Mouse (Mus musculus) hindbrain, postnatal 0 days (tissue): ENCODE data around the gene Slc16a13. TPM values are rescaled to one million over a fixed set of nuclear protein-coding genes. Genes with fewer than 3 reads are reported as not detected.
"Not testable (repeated sequence)": the region's sequence is repeated elsewhere in the genome, so short reads cannot be mapped to it uniquely, and the experiment has no call there.

Experiments used
- ATAC-seq: fragments of 200-750 bp; cut with Nextera tagmentation; 2 replicates; pipeline ENCODE4 v1.8.0; 2017; ENCODE audit warnings: mild to moderate bottlenecking, moderate TSS enrichment, moderate library complexity
- DNase-seq: peaks from one replicate; pipeline ENCODE4 v3.0.0-alpha.2; 2015; ENCODE audit warnings: low spot score
- H3K27ac ChIP-seq: fragments of 300-500 bp; sonication (generic); 2 replicates; pipeline ENCODE4 v1.5.1; 2014; ENCODE audit warnings: mild to moderate bottlenecking
- H3K27me3 ChIP-seq: fragments of 300-500 bp; sonication (generic); 2 replicates; pipeline ENCODE4 v1.6.1; 2014; ENCODE audit warnings: low read length, mixed read lengths; ENCODE audit not compliant: insufficient read depth
- H3K36me3 ChIP-seq: fragments of 300-500 bp; sonication (generic); 2 replicates; pipeline ENCODE4 v1.6.1; 2014; ENCODE audit warnings: low read length, mixed read lengths; ENCODE audit not compliant: insufficient read depth
- H3K4me1 ChIP-seq: fragments of 300-500 bp; sonication (generic); 2 replicates; pipeline ENCODE4 v1.6.1; 2014; ENCODE audit warnings: antibody characterized with exemption, low read length, mixed read lengths; ENCODE audit not compliant: insufficient read depth
- H3K4me2 ChIP-seq: fragments of 300-500 bp; sonication (generic); 2 replicates; pipeline ENCODE4 v1.6.1; 2014; ENCODE audit warnings: low read depth, mild to moderate bottlenecking, low read length, moderate library complexity, mixed read lengths
- H3K4me3 ChIP-seq: fragments of 300-500 bp; sonication (generic); 2 replicates; pipeline ENCODE4 v1.5.1; 2014; ENCODE audit warnings: low read length
- H3K9ac ChIP-seq: fragments of 300-500 bp; sonication (generic); replicated peaks from 2 replicates; pipeline ENCODE4 v1.6.1; 2014; ENCODE audit warnings: mild to moderate bottlenecking, low read length, moderate library complexity, mixed read lengths
- H3K9me3 ChIP-seq: fragments of 300-500 bp; sonication (generic); 2 replicates; pipeline ENCODE4 v1.6.1; 2016; ENCODE audit warnings: low read length, mixed read lengths
- CTCF ChIP-seq: IDR thresholded peaks from 2 replicates; pipeline ENCODE4 v1.5.1; 2016; ENCODE audit warnings: antibody characterized with exemption, control low read depth, low read depth
- WGBS: fragments of 180-500 bp; shearing (Covaris S2); extraction: QIAGEN DNeasy Blood & Tissue Kit; methylation state at CpG from one replicate; pipeline ENCODE4 v1.1.7; 2014; 5-methylcytosine and 5-hydroxymethylcytosine counted together
- polyA plus RNA-seq: library from polyadenylated mRNA; unstranded; fragments of >200 nt; fragmentation: Nextera tagmentation; extraction: Ambion mirVana; gene quantifications from 2 replicates; pipeline ENCODE4 v1.2.1, GENCODE M21; 2015
- total RNA-seq: library from RNA; depleted of rRNA; stranded (reverse); fragments of >200 nt; gene quantifications from 2 replicates; pipeline ENCODE4 v1.2.3, GENCODE M21; 2014

Gene Slc16a13
- total and polyA plus RNA-seq, 2 experiments from 2014 or later, result 10.8 to 15.3 TPM

DNA sequence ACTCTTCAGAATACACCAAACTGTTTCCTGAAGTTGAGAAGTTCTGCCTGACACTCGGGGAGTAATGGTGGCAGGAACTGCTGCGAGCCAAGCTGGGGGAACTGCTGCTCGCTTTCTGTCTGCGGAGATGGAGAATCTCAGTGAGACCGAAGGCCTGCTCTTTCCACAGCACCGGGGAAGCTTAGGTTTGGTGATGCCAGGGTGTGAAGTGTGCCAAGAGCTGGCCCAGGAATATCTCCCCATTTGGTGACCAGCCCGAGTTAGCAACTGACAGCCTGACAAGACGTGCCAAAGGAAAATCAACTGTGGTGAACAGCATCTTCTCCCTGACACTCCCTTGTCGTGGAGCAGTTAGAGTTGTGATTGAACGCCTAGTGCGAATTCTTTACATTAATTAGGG is 42.6 kb downstream of the Slc16a13 start:
- Histone ChIP-seq H3K4me2 (no peak overlapping the region), H3K27ac (no peak overlapping the region), H3K36me3 (no peaks in the 10 kb centered on the region), H3K9ac (no peak overlapping the region), H3K9me3 (no peaks in the 10 kb centered on the region), H3K4me3 (no peak overlapping the region), H3K27me3 (no peaks in the 10 kb centered on the region), H3K4me1 (no peaks in the 10 kb centered on the region)
- TF ChIP-seq CTCF, result no peak
- no peak for DNase-seq
- ATAC-seq, result no peak
- WGBS, result 86% methylated on average over 11 of the region's 11 CpGs

DNA sequence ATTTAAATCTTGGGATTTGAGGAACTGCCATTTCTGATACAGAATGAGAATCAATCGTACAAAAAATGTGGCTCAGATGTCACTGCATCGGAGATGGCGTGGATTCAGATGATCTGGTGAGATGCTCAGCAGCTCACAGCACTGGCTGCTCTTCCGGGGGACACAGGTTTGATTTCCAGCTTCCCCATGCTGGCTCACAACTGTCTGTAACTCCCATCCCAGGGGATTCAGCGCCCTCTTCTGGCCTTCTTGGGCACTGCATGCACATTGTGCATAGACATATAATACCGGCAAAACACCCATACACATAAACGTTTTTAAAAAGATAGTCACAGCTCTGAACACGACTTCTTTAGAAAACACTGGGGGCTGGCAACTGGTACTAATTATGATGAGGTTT is 43.2 kb downstream of the Slc16a13 start:
- Histone ChIP-seq H3K27me3 (no peaks in the 10 kb centered on the region), H3K4me1 (no peaks in the 10 kb centered on the region), H3K9ac (no peak overlapping the region), H3K27ac (no peak overlapping the region), H3K4me2 (no peak overlapping the region), H3K4me3 (no peak overlapping the region), H3K9me3 (no peaks in the 10 kb centered on the region), H3K36me3 (no peaks in the 10 kb centered on the region)
- WGBS, result 74% methylated on average over 8 of the region's 8 CpGs
- DNase-seq, result no peak
- no peak for ATAC-seq
- peak; percentile 42 for TF ChIP-seq CTCF

DNA sequence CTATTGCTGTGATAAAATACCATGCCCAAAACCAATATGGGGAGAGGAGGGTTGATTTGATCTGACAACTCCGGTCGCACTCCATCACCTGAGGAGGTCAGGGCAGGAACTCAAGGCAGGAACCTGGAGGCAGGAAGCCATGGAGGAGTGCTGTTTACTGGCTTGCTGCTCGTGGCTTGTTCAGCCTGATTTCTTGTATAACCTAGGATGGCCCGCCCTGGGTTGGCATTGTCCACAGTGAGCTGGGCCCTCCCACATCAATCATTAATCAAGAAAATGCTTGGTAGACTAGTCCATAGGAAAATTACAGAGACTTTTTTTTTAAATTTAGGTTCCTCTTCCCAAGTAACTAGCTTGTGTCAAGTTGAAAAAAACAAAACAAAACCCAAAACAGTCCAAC is 46.4 kb downstream of the Slc16a13 start:
- Histone ChIP-seq H3K27me3 (no peaks in the 10 kb centered on the region), H3K36me3 (no peaks in the 10 kb centered on the region), H3K27ac (no peak overlapping the region), H3K4me1 (no peaks in the 10 kb centered on the region), H3K9me3 (no peaks in the 10 kb centered on the region), H3K4me2 (no peak overlapping the region), H3K9ac (no peak overlapping the region), H3K4me3 (no peak overlapping the region)
- DNase-seq (no peak), ATAC-seq (no peak)
- no peak for TF ChIP-seq CTCF
- WGBS, result 80% methylated on average over 4 of the region's 4 CpGs

DNA sequence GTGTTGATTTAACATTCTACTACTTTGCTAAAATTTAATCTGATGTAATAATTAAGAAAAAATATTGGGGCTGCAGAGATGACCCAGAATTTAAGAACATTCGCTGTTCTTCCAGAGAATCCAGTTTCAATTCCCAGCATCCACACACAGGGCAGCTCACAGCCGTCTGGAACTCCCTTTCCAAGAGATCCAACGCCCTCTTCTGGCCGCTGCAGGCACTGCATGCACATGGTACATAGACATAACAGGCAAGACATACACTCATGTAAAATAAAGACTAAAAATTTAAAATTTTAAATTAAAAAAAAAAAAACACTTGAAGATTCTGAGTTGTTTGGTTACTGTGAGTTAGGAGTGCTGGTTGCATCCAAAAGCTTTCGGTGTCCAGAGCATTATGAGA is 48.6 kb downstream of the Slc16a13 start:
- no peak for ATAC-seq
- no peaks in the 10 kb centered on the region for H3K27me3 ChIP-seq
- DNase-seq, result no peak
- 53% methylated on average over 5 of the region's 5 CpGs for WGBS
- H3K4me3 ChIP-seq, result no peak overlapping the region
- no peaks in the 10 kb centered on the region for H3K9me3 ChIP-seq
- no peaks in the 10 kb centered on the region for H3K36me3 ChIP-seq
- H3K27ac ChIP-seq, result no peak overlapping the region
- H3K4me2 ChIP-seq, result no peak overlapping the region
- no peaks in the 10 kb centered on the region for H3K4me1 ChIP-seq
- no peak overlapping the region for H3K9ac ChIP-seq
- TF ChIP-seq CTCF, result peak; percentile 22; the same call in 1 of the 2 replicates

DNA sequence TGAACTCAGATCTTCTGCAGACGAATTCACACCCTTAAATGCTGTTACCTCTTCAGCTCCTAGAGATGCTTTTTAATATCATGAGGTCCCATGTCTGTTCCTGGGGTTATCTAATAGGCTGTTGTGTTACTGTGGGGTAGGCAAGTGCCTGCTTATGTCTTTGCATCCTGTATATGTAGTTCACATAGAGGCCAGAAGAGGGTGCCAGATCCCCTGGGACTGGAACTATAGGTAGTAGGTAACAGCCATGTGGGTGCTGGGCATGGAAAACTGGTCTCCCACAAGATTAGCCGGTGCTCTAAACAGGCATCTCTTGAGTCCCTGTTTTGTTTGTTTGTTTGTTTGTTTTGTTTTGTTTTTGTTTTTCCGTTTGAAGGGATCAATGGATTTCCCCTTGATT is 49.0 kb downstream of the Slc16a13 start:
- WGBS, result 57% methylated on average over 3 of the region's 3 CpGs
- no peaks in the 10 kb centered on the region for H3K27me3 ChIP-seq
- H3K9ac ChIP-seq, result no peak overlapping the region
- ATAC-seq (no peak), DNase-seq (no peak)
- H3K4me3 ChIP-seq, result no peak overlapping the region
- no peaks in the 10 kb centered on the region for H3K36me3 ChIP-seq
- no peak overlapping the region for H3K27ac ChIP-seq
- H3K4me2 ChIP-seq, result no peak overlapping the region
- no peaks in the 10 kb centered on the region for H3K9me3 ChIP-seq
- no peaks in the 10 kb centered on the region for H3K4me1 ChIP-seq
- peak; percentile 47 for TF ChIP-seq CTCF

DNA sequence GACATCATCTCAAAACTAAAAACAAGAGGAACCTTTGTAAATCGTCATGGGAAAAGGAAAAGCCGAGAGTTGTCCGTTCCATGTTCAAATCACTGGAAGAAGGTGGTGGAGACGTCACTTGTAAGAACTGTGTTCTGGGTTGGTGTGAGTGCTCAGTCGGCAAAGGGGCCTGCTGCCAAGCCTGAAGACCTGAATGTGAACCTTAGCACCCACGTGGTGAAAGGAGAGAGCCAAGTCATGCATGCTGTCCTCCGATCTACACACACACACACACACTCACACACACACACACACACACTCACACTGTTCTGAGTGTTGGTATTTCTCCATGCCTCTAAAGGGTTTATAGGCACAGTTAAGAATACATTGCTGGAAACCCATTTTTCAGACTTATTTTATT is 49.7 kb downstream of the Slc16a13 start:
- ATAC-seq, result no peak
- 73% methylated on average over 7 of the region's 7 CpGs for WGBS

DNA sequence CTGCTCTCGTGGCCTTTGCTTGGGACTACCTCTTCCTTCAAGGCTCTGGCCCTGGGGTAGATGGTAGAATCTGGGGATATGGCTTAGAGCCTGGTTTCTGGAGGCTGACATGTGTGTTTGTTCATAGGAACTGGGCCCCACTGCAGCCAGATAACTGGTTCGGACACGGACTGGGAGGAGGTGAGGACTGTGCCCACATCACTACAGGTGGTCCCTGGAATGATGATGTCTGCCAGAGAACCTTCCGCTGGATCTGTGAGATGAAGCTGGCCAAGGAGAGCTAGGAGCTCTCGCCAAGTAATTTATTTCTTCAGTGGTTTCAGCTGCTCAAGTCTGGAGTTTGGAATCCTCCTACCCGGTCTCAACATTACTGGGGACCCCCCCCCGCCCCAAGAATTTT is 50.6 kb downstream of the Slc16a13 start:
- H3K27me3 ChIP-seq, result no peaks in the 10 kb centered on the region
- H3K9ac ChIP-seq, result no peak overlapping the region
- no peak overlapping the region for H3K4me3 ChIP-seq
- no peak overlapping the region for H3K27ac ChIP-seq
- 64% methylated on average over 7 of the region's 7 CpGs for WGBS
- no peak for TF ChIP-seq CTCF
- no peak overlapping the region for H3K4me2 ChIP-seq
- no peak for ATAC-seq
- H3K9me3 ChIP-seq, result no peaks in the 10 kb centered on the region
- H3K36me3 ChIP-seq, result no peaks in the 10 kb centered on the region
- no peaks in the 10 kb centered on the region for H3K4me1 ChIP-seq
- no peak for DNase-seq

More for the DNA sequence above, 49.7 kb downstream of the Slc16a13 start:
- no peak for TF ChIP-seq CTCF
- no peaks in the 10 kb centered on the region for H3K4me1 ChIP-seq
- no peaks in the 10 kb centered on the region for H3K9me3 ChIP-seq
- DNase-seq, result no peak
- no peaks in the 10 kb centered on the region for H3K27me3 ChIP-seq
- no peak overlapping the region for H3K9ac ChIP-seq
- H3K36me3 ChIP-seq, result no peaks in the 10 kb centered on the region
- H3K4me3 ChIP-seq, result no peak overlapping the region
- no peak overlapping the region for H3K27ac ChIP-seq
- H3K4me2 ChIP-seq, result no peak overlapping the region

DNA sequence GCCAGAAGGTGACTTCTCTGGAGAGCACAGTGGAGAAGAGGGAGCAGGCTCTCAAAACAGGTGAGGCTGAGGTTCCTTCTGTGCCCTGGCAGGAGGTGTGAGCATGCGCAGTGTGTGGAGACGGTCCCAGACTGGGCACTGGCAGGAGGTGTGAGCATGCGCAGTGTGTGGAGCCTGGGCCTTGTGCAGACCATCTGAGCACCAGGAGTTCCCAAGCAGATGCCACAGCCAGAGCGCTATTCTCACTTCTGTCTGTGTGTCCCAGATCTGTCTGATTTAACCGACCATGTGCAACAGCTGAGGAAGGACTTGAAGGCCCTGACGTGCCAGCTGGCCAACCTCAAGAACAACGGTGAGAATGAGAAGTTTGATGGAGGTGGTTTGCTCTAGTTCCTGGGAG is 51.4 kb downstream of the Slc16a13 start:
- DNase-seq, H3K9ac ChIP-seq, ATAC-seq, H3K4me1 ChIP-seq, H3K27ac ChIP-seq, H3K4me3 ChIP-seq, H3K9me3 ChIP-seq, H3K27me3 ChIP-seq, H3K4me2 ChIP-seq, H3K36me3 ChIP-seq: not testable (repeated sequence)
- WGBS, result 84% methylated on average over 7 of the region's 7 CpGs
